Mouse (Mus musculus) spleen, postnatal 14 days (tissue): ENCODE results near the gene Zbtb42.

Experiments used
- DNase-seq, 2 experiments: peaks; one replicate each; pipeline ENCODE4 v3.0.0; 2021 to 2022; ENCODE audit warnings: low spot score in 2 of 2

The Zbtb42 gene

DNA sequence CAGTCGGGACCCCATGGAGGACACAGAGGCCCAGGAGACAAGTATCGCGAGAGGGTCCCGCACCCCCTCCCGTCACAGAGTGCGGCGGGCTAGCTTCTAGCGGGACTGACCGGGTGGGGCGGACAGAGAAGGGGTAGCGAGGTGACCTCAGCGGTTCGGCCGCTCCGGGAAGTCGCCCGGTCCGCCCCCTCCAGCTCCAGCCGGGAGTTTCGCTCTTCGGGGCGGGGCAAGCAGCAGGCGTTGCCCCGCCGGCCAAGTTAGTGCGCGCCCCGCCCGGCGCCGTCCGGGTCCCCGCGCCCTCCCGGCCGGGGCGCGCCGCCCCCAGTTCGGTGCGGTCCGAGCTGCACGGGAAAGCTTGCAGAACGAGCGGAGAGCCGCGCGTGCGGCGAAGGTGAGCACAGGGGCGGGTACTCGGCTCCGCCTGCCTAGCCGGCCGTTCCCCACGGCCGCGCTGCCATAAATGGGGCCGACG, at the start of gene Zbtb42:
Gene Zbtb42, plus strand, starts transcription at position 274 of the 472 bp plus-strand sequence.
- DNase-seq = no peak

DNA sequence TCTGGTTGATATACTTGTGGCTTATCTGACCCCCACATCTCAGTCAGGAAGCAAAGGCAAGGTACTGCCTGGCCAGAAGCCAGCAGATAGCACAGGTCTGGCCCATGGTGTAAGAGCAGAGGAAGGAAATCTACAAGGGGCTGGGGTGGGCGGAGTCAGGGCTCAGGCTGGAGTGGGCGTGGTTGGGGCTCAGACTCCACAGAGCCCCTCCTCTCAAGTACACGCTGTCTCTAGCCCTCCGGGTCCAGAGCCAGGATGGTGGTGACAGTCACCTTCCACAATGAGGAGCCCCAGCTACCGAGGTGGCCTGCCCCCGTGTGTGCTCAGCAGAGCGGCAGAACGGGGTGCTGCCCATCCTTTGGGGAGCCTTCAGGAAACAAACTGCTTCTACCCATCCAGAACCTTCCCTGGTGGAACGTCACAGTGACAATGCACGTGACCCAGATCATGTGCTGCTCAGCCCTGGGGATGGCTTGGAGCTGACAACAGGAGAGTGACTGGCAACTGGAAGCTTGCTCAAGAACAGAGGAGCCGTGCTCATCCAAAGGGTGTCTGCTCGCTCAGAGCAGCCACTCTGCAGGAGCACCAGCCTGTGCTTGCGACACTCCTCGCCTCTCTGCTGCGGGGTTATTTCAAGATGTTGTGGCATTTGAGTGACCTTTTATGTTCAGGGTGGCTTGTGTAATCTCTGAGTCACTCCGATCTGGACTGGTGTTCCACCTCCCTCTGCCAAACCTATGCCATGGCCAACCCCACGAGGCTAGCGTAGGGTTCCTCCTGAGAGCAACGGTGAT, 49.5 kb upstream of the Zbtb42 start:
- DNase-seq = no peak

DNA sequence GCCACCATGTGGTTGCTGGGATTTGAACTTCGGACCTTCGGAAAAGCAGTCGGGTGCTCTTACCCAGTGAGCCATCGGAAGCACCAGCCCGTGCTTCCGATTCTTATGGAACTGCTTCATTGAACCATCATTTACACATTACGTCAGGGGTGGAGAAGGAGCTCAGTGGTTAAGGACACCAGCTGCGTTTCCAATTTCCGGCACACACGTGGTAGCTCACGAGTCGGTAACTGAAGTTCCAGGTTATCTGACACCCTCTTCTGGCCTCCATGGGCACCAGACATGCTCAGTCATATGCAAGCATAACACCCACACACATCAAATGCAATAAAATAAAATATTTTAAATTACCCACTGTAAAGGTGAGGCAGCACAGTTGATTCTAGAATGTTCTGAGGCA, 48.6 kb upstream of the Zbtb42 start:
- no peak for DNase-seq

DNA sequence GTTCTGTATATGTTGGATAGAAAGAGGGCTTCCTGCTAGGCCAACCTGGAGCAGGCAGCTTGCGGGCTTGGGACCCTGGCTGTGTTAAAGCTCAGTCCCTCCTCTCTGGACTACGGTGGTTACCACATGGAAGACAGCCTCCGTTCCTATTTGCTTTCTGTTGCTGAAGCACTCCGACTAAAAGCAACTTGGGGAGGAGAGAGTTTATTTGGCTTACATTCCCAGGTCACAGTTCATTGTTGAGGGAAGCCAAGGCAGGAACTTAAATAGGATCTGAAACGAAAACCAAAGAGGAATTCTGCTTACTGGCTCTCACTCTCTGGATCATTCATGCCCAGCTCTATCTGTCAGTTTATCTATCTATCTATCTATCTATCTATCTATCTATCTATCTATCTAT, 47.8 kb upstream of the Zbtb42 start:
- no peak for DNase-seq

DNA sequence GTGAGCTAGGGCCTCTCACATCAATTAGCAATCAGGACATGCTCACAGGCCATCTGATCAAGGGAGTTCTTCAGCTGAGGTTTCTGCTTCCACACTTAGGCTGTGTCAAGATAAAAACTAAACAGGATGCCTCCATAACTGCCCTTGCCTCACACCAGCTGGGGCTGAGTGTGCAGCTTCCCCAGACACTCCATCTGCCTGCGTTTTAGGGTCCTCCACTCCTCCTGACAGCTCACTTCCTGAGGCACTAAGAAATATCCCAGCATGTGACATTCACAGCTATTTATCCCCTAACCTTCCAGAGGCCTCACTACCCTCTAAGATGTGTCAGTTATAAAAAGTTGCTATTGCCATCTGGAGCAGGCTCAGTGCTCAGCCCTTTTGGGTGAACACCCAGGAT, 47.2 kb upstream of the Zbtb42 start:
- no peak for DNase-seq

DNA sequence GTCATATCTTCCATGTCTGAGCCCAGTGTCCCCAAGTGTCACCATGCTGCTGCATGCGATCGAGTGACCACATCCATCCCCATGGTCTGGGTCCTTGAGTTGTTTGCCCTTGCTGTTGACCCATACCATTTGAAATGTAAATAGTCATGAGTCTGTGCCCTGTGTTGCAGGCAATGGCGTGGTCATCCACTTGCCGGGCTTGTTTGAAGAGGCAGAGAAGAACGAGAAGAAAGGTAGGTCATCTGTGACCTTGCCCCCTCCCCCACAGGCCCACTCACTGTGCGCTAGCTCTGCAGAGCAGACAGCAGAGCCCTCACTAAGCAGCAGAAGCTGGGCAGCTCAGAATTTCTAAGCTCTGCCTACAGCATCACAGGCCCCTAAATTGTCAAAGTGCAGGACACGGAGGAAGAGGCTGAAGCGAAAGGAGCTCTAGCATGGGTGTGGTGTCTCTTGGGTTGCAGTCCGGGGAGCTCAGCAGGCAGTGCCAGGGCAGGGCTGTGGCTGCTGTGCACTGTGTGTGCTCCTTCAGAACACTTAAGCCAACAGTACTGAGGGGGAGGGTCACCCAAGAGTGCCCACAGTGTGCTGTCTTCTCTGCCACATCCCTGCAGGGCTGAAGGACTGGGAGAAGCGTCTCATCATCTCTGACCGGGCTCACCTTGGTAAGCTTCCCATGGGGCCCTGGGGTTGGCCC, 46.4 kb upstream of the Zbtb42 start:
- no peak for DNase-seq

DNA sequence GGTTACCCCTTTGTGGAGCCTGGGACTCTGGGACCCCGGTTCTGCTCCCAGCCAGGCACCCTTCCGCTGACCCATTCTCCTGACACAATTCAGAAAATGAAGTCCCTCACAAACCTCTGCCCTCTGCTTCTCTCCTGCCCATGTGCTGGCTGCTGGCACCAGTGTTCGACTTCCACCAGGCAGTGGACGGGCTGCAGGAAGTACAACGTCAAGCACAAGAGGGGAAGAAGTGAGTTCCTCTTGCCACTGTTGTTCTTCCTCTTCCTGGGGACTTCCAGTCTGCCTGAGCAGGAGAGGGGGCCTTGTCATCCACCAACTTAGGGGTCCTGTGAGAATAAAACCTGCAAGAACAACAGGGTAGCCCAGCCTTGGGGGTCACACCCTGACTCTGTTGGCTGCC, 45.7 kb upstream of the Zbtb42 start:
- DNase-seq = no peak

DNA sequence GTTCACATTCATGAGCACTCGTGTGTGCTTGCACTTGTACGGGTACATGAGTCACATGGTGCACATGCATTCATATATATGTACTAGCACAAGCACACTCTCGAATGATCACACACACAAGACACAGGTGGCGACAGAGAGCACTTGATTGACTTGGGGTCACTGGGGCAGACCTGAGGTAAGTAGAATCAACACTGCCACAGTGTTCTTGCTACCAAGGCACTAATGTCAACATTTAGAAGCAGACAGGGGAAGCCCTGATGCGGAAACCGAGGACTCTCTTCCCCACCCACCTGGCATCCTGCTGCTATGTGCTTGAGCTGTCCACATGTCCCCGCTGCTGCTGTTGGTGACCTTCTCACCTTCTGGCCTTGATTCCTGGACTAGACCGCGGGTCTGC, 44.9 kb upstream of the Zbtb42 start:
- peak in 1 of 2 experiments; percentile 35 for DNase-seq

DNA sequence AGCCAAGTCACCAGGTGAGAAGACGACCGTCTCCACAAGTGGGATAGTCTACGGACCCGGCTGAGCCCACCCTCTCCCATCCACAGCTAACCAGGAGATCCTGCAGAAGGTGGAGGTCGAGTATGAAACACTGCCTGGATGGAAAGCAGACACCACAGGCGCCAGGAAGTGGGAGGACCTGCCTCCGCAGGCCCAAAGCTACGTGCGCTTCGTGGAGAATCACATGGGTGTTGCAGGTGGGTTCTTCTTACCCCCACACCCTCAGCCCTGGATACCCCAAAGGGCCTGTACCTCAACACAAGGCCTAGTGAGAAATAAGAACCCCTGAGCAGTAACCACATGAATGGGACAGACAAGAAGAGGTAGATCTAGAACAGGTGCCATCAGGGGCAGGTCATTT, 39.1 kb upstream of the Zbtb42 start:
- DNase-seq = no peak

DNA sequence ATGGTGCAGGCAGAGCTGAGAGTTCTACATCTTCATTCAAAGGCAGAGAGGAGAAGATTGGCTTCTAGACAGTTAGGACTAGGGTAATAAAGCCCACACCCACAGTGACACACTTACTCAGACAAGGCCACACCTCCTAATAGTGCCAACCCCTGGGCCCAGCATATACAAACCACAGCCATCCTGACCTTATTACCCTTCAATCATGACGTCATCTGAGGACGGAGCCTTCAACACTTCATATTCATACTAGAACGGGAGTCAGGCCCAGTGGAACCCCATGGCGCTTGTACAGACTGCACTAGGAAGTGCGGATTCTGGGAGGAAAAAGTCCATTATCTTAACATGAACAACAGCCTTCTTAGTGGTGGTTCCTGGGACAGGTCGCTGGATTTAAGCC, 35.5 kb upstream of the Zbtb42 start:
- DNase-seq = no peak

DNA sequence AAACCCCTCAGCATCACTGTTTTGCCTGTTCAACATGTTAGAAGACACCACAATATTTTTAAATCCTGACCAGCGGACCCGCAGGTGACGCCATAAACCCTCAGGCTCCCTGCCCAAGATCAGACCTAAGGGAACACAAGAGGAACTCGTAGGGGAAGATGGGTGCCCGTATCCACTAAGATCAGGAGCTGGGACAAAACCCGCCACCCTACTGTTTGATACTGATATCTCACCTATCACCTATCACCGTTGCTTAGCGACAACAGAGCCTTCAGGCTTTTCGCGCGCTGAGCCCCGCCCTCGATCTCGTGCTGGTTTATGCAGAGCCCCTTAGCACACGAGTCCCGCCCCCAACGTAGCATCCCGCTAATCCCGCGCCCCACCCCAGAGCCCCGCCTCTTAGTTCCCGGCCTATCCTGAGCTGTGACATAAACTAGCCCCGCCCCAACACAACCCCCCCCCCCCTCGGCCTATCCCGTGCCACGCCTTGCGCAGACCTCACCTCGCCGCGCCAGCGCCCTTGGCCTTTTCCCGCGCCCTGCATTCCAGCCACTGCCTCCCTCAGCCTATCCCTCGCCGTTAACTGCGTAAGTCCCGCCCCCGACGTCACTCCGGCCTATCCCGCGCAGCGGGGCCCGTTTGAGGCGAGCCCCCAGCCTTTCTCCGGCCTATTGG, 34.3 kb upstream of the Zbtb42 start, which contains the start of gene Siva1:
Gene Siva1, plus strand, starts transcription at position 500 of the 675 bp plus-strand sequence.
- DNase-seq = peak; percentile 95 to 97

DNA sequence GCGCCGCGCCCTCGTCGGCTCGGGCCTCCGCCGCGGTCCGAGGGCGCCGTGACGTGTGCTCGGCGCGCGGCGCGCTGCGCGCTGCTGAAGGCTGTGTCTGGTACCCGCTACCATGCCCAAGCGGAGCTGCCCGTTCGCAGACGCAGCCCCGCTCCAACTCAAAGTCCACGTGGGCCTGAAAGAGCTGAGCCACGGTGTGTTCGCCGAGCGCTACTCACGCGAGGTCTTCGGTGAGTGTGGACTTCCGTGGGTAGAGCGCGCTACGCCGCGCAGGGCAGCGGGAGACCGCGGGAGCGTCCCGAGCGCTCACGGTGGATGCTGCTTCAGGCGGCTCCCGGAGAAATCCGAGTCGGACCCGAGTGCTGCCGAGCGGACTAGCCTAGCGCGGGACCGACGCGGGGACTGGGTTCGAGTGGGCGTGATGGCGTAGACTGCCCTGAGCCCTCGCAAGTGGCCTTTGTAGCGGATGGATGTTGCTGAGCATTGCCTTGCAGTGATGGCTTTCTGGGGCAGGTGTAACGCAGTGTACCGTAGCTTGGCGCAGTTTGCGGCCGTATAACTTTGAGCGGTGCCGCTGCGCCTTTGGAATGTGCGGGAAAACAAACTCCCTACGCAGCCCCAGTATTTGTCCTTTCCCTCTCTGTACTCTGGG, 33.6 kb upstream of the Zbtb42 start:
- DNase-seq = peak in 1 of 2 experiments; percentile 27

DNA sequence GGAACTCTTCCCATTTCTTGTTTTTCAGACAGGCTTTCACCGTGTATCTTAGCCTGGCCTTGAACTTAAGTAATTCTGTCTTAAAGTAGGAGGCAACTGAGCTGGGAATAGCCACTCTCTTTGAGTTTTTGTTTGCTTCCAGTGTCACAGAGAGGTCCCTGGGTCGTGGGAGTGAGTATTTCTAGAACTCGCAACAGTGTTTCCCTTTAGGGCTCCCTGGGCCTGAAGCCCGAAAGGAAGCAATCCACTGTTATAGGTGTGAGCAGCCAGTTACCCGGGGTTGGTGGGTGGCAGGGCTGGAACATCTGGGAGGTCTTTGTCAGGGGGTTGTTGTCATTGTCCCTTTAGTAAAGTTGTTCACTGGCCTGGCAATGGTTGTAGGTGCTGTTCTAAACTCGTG, 32.5 kb upstream of the Zbtb42 start:
- DNase-seq = no peak

DNA sequence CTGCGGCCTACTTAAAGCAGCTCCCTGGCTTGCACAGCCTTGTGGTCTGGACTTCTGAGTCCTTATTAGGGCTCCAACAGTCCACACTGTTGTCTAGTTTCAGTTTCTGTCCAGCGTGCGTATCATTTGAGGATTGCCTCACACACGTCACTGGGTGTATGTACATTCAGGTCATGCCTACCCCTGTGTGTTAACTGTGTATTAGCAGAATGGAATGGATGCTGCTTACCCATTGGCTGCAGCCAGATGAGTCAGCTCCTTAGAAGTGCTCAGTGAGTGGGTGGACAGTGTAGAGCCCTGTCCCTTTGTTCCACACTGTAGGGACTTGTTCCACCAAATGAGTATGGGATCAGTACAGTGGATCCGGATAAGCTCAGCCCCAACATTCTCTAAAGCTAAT, 30.5 kb upstream of the Zbtb42 start:
- DNase-seq = no peak

DNA sequence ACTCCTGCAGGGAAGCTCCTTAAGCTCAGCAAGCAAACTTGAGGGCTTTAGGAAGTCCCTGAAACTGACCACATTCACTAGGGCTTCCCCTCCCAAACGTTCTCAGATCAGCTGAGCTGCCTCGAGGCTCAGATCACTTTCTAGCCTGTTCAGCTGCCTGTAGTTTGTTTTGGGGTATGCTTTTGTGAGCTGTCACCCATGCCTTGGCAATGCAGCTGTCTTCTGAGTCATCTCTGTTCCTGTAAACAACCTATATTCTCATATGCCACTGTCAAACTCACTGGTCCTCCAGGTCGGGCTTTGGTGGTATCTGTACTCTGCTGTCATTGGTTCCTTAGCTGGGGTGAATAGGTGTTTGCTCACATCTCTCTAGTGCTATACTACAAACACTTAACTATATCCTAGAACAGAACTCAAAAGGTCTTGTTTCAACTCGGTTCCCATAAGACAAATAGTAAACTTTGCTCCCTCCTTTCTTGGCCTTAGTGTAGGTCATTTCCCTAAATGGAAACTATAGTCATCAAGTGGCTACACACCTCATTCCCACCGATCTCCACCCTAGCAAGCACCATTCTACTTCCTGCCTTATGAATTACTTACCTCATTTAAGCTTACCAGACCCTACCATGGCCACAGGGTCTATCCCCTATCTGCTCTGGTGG, 26.7 kb upstream of the Zbtb42 start:
- DNase-seq = no peak

DNA sequence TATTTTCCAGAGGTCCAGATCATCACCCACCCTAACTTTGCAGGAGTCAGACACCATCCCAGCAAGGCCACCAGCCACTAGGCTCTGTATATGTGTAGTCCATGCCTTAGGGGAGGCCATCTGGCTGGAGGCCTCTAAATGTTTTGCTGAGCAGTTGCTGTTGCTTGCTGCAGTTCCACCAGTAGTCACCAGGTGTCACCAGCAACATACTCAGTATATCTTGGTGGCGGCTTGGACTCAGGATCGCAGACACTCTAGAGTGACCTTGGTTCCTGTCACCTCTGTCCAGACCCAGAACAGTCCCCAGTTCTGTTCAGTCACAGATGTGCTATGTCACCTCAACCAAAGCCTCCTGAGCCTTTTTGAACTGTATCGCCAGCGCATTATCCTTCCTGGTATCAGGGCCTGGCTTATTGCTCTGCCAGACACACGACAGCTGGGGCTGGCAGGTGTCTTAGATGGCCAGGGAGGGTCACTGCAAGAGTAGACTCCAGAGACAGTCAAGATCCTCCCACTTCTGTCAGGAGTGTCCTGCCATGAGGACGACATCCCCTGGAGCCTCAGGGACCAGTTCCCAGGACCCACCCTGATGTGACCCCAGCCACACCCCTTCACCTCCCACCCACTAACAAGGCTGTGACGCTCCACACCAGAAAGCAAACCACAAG, 25.3 kb upstream of the Zbtb42 start:
- DNase-seq = peak; percentile 73 to 81

DNA sequence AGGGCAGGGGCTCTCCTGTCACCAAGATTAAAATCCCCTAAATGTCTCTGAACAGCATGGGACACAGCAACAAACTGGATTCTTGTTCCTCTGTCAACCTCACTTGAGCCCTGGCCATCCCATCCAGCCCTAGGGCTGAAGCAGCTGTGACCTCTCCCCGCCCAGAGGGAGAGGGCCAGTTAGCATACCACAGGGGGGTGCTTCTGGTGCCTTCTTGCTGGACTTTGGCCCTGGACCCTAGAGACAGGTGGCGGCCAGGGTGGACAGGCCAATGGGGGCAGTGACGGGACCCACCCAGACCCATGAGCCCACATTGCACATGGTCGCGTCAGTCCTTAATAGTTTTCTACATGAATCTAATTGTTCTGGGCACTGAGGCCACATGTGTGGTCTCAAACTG, 24.6 kb upstream of the Zbtb42 start:
- no peak for DNase-seq

DNA sequence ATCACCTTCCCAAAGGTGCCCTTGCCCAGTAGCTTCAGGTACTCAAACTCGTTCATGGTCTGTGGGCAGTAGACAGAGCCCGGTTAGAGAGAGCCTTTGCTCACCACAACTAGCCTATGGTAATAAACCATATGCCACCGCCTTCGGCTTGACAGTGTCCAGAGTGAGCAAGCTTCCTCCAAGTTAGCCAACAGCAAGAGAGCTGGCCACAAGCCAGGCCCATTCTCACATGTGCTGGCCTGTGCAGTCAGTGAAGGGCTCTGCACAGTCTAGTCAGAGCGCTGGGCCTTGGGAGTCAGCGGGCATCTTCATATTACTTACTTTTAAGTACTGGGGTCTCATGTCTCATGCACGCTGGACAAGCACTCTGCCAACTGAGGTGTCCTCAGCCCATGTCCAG, 20.0 kb upstream of the Zbtb42 start:
- no peak for DNase-seq

DNA sequence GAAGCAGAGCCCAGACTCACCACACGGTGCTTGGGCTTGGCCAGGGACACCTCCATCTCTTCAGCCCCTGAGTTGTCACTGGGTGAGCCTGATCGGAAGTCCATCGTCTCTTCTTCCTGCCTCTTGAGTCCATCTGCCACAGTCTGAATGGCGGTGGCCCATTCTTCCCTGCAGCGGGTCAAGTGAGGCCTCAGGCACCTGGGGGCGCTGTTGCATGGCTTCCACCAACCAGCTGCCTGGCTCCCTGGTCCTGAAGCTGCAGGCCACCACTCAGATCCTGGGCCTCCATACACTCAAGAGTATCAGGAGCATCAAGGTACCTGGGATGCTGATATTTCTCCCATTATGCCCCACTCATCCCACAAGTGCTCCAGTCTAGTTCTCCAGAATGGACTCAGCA, 19.5 kb upstream of the Zbtb42 start:
- DNase-seq = peak; percentile 51 to 73

DNA sequence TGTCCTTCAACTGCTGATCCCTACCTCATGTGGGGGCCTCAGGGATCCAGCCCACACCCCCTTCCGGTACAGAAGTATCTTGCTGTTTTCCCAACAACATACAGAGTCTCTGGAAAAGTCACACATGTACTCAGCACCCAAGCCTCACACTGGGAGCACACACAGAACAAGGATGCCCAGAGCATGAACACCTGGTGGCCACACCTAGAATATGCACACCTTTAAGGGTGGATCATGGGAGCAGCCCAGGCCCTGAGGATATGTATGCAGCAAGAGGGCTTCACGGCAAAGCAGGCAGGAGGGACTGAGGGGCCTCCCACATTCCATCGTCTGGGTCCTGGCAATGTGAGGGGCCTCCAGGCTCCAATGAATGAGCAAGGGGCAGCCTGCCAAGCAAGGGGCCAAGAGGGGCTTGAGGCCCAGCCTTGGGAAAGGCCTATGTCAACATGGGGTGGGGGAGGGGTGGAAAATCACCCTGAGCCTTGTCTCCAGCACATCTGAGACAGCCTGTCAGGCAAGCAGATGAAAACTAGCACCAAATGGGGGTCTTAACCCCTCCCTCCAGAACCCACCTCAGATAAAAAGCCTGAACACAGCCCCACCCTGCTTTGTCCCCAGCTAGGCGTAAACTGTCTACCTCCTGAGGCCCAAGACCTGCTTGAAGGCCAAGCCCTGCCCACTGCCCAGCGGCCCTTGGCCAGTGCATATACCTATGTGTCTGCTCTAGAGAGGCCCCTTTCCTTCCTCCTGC, 17.9 kb upstream of the Zbtb42 start:
- no peak for DNase-seq

DNA sequence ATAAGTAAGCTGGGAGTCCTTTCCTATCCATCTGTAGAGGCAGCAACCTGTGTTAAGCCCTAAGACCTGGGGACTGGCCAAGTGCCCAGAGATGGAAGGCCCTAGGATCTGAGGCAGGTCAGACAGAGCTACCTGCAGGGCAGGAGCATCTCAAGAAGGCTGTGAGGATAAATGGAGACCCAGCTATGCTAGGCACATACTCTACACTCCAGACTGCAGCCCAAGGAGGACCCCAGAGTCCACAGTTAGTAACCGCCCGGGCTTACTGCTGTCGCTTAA, 17.4 kb upstream of the Zbtb42 start:
- DNase-seq = no peak
